Mouse (Mus musculus): ENCODE results near the gene Sgpl1.

- TF ChIP-seq CTCF (IDR thresholded peaks at IDR 0.05; ENCODE audit: control insufficient read depth, insufficient read depth, low read length) (no peak), POLR2A (IDR thresholded peaks at IDR 0.05; ENCODE audit: borderline replicate concordance, control insufficient read depth, low read depth, low read length) (no peak)
Observed at GRCm38 (mm10) chr10:61124462-61124861, 23.0 kb downstream of the Sgpl1 start.

All from bone marrow, adult 2 months (tissue).